In the genomic region with DNA sequence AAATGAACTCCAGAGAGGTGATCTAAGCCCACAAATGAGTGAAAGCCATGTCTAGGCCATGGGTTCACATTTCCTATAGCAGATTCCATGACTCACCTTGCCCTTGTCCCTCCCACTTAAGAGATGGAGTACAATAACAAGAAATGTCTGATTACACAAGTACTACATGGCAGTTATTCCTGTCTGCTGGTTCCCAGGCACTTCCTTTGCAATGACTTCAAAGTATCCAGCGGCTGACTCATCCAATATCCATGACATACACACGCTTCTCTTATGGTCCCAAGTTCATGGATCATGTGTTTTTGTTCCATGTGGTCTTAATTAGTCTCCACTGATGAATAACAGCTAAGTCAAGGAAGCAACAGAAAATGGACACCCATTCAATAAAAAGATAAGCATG, we compare ENCODE assay signal across 21 mouse cellular contexts. TPM values are rescaled to one million over a fixed set of nuclear protein-coding genes. Genes with fewer than 3 reads are reported as not detected.
"Had no signal": no experiment of that assay in that cellular context is flagged by ENCODE, and none has a peak within 500 bp of the region (broad histone marks: within the 10 kb centered on the region; RNA-seq: fewer than 3 reads in every experiment).

No protein-coding gene starts in this region.

- H3K4me3 ChIP-seq: layer of hippocampus, adult 2 months; limb, embryonic 10.5 days; limb, embryonic 13.5 days; liver, embryonic 12.5 days; liver, embryonic 15.5 days; lung, embryonic 15.5 days; midbrain, embryonic 13.5 days had no signal

- H3K9ac ChIP-seq: limb, embryonic 13.5 days; liver, embryonic 12.5 days; liver, embryonic 15.5 days; lung, embryonic 15.5 days; midbrain, embryonic 13.5 days had no signal

- H3K36me3 ChIP-seq: limb, embryonic 10.5 days; limb, embryonic 13.5 days; liver, embryonic 12.5 days; liver, embryonic 15.5 days; lung, embryonic 15.5 days; midbrain, embryonic 13.5 days had no signal

- H3K9me3 ChIP-seq: limb, embryonic 10.5 days; liver, embryonic 12.5 days; liver, embryonic 15.5 days; lung, embryonic 15.5 days had no signal

- H3K4me2 ChIP-seq: limb, embryonic 13.5 days; liver, embryonic 12.5 days; liver, embryonic 15.5 days; lung, embryonic 15.5 days; midbrain, embryonic 13.5 days had no signal

- H3K27me3 ChIP-seq: limb, embryonic 13.5 days; liver, embryonic 12.5 days; liver, embryonic 15.5 days; lung, embryonic 15.5 days; midbrain, embryonic 13.5 days had no signal

- DNase-seq: kidney, adult 18-20 months; kidney, adult 9 months; kidney, postnatal 14 days; layer of hippocampus, adult 9-11 months; liver; lung, adult 18-20 months; lung, postnatal 14 days; right cerebral cortex, adult 18-20 months; right cerebral cortex, postnatal 14 days; right cerebral cortex, postnatal 4 days; thymus, postnatal 25 days had no signal

- H3K27ac ChIP-seq: layer of hippocampus, adult 2 months; limb, embryonic 10.5 days; limb, embryonic 13.5 days; liver, embryonic 12.5 days; liver, embryonic 15.5 days; lung, embryonic 15.5 days; macrophage; midbrain, embryonic 13.5 days had no signal

- ATAC-seq: liver, embryonic 12.5 days; midbrain, embryonic 13.5 days; midbrain, embryonic 16.5 days had no signal

- H3K4me1 ChIP-seq: limb, embryonic 10.5 days; limb, embryonic 13.5 days; liver, embryonic 12.5 days; liver, embryonic 15.5 days; lung, embryonic 15.5 days; midbrain, embryonic 13.5 days had no signal

RNA-seq across cellular contexts. Expression of a gene that starts 1.1 kb away (rescaled TPM):
- polyA plus RNA-seq: limb, embryonic 10.5 days; macrophage; neural tube, embryonic 11.5 days had no signal
